Mouse (Mus musculus): Measurements from ENCODE around the gene Tspan33. TPM values are rescaled to one million over a fixed set of nuclear protein-coding genes. Genes with fewer than 3 reads are reported as not detected.

The Tspan33 gene
- polyA plus RNA-seq, 1 experiment from 2014 or later = 7.2 TPM

DNA sequence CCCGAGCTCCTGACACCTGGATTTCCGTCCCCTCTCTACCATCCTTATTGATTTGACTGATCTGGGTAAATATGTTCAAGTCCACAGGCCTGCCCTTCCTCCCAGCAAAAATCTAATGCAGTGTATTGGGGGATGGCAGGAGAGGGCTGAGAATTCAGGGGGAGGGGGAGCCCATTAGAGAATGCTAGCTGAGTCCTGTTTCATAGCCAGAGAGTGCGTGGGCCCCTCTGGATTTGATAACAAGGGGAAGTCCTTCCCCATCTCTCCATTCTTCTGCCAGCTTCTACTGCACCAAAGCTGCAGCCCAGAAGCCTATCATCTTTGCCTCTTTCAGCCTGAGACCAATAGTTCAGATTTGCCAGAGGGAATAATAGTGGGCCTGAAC is 1.3 kb downstream of the Tspan33 start:
- 47% methylated on average over 3 of the region's 3 CpGs for WGBS
- 0 out of 2 replicates have a peak, but pooled peaks cover 5% of the 10 kb centered on the region for H3K4me1 ChIP-seq (ENCODE audit: control insufficient read depth, insufficient read depth, low read length)
- no peaks in the 10 kb centered on the region for H3K36me3 ChIP-seq (ENCODE audit: control insufficient read depth, insufficient read depth, low read length)
- H3K27me3 ChIP-seq (ENCODE audit: control insufficient read depth, insufficient read depth, low read length) = peaks cover 4% of the 10 kb centered on the region; the same call in 1 of the 2 replicates
- H3K9ac ChIP-seq (replicated peaks; ENCODE audit: low read depth, low read length) = no peak overlapping the region
- no peak overlapping the region for H3K4me3 ChIP-seq (ENCODE audit: low read depth, low read length)
- no peak overlapping the region for H3K27ac ChIP-seq (ENCODE audit: low read depth, low read length)
- no peaks in the 10 kb centered on the region for H3K9me3 ChIP-seq (ENCODE audit: control insufficient read depth, low read length)
- H3K4me2 ChIP-seq (ENCODE audit: low read depth, low read length) = peak overlapping the region; percentile 100; the same call in 1 of the 2 replicates
- ATAC-seq (ENCODE audit: low read depth) = no peak

DNA sequence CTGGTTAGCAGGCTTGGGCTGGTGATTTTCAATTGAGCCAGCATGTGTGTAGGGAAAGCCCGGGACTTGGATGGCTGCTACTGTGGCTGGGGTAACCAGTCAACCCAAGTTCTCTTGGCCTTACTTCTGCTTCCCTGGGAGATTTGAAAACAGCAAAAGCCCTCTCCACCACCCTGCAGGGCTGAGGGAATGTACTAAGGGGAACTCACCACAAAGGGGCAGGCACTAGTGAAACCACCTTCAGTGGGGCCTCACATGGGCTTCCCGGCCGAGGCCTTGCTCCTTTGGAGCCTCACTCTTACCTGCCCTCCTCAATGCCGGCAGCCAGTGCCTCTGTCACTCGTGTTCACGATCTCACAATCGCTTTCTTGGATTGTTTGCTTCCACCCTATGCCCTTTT is 2.0 kb downstream of the Tspan33 start:
- Histone ChIP-seq H3K4me1 (ENCODE audit: control insufficient read depth, insufficient read depth, low read length) (0 out of 2 replicates have a peak, but pooled peaks cover 5% of the 10 kb centered on the region), H3K27ac (ENCODE audit: low read depth, low read length) (no peak overlapping the region), H3K9me3 (ENCODE audit: control insufficient read depth, low read length) (no peaks in the 10 kb centered on the region), H3K27me3 (ENCODE audit: control insufficient read depth, insufficient read depth, low read length) (peaks cover 4% of the 10 kb centered on the region; the same call in 1 of the 2 replicates), H3K36me3 (ENCODE audit: control insufficient read depth, insufficient read depth, low read length) (no peaks in the 10 kb centered on the region), H3K9ac (replicated peaks; ENCODE audit: low read depth, low read length) (no peak overlapping the region), H3K4me2 (ENCODE audit: low read depth, low read length) (no peak overlapping the region), H3K4me3 (ENCODE audit: low read depth, low read length) (no peak overlapping the region)
- no peak for ATAC-seq (ENCODE audit: low read depth)
- 79% methylated on average over 7 of the region's 7 CpGs for WGBS

DNA sequence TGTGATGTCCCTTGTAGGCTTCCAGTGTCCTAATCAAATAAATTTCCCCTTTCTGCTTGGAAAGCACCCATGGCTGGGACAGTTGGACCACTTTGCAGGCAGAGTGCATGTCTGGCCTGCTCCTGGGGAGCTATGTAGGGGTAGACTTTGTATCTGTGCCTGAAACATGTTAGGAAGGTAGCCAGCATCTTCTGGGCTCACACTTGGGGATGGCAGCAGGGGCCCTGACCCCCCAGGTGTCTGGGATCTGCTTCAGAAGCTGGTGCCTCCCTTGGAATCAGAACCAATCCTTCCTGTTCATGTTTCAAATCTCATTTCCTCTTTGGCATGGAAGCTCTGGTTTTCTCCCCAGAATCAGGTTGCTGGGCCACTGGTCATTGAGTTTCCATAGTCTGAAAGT is 3.1 kb downstream of the Tspan33 start:
- H3K4me3 ChIP-seq (ENCODE audit: low read depth, low read length) = no peak overlapping the region
- ATAC-seq (ENCODE audit: low read depth) = no peak
- H3K4me1 ChIP-seq (ENCODE audit: control insufficient read depth, insufficient read depth, low read length) = 0 out of 2 replicates have a peak, but pooled peaks cover 5% of the 10 kb centered on the region
- peaks cover 4% of the 10 kb centered on the region; the same call in 1 of the 2 replicates for H3K27me3 ChIP-seq (ENCODE audit: control insufficient read depth, insufficient read depth, low read length)
- H3K36me3 ChIP-seq (ENCODE audit: control insufficient read depth, insufficient read depth, low read length) = no peaks in the 10 kb centered on the region
- H3K9ac ChIP-seq (replicated peaks; ENCODE audit: low read depth, low read length) = no peak overlapping the region
- no peak overlapping the region for H3K27ac ChIP-seq (ENCODE audit: low read depth, low read length)
- H3K4me2 ChIP-seq (ENCODE audit: low read depth, low read length) = no peak overlapping the region
- H3K9me3 ChIP-seq (ENCODE audit: control insufficient read depth, low read length) = no peaks in the 10 kb centered on the region

DNA sequence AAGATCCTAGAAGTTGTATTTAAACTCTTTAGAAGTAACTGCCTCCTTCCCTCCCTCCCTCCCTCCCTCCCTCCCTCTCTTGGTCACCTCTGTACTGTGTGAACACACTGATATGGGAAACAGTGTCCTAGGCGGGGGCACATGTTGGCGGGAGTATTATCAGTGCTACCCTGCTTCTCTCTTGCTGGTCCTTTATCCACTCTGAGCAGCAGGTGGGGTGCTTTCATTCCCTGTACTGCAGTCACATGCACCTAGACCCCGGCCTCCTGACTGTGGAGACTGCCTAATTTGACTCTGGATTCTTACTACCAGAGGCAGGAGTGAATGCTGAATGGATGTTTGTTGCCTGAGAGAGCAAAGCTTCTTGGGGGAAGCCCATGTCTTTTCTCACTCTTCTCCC is 3.5 kb downstream of the Tspan33 start:
- H3K27me3 ChIP-seq (ENCODE audit: control insufficient read depth, insufficient read depth, low read length) = peaks cover 4% of the 10 kb centered on the region; the same call in 1 of the 2 replicates
- WGBS = 43% methylated on average over 3 of the region's 3 CpGs
- no peak for ATAC-seq (ENCODE audit: low read depth)

DNA sequence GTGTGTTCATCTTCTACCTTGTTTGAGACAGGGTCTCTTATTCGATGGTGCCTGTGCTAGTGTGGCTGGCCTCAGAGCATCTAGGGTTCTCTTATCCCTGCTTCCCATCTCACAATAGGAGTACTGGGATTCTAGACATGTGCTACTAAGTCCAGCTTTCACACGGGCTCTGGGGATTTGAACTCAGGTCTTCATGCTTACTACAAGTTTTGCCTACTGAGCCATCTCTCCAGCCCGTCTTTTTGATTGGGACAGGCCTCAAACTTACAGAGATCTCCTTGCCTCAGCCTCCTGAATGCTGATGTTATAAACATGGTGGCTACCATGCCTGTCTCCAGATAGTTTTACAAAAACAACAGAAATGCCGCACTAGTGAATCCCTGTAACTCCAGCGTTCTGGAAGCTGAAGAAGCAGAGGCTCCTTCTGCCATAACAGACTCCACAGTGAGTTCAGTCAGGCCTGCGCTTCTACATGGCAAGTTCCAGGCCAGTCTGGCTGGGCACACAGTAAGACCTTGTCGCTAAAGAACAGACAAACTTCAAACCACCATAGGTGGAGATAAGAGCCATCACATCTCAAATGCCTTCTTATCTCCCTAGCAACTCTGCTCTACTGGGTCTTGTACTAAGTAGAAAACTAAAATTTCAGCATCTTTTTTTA is 5.2 kb downstream of the Tspan33 start:
- ATAC-seq (ENCODE audit: low read depth) = no peak
- Histone ChIP-seq H3K36me3 (ENCODE audit: control insufficient read depth, insufficient read depth, low read length) (no peaks in the 10 kb centered on the region), H3K4me3 (ENCODE audit: low read depth, low read length) (no peak overlapping the region), H3K27me3 (ENCODE audit: control insufficient read depth, insufficient read depth, low read length) (no peaks in the 10 kb centered on the region), H3K27ac (ENCODE audit: low read depth, low read length) (no peak overlapping the region), H3K9me3 (ENCODE audit: control insufficient read depth, low read length) (no peaks in the 10 kb centered on the region), H3K4me2 (ENCODE audit: low read depth, low read length) (no peak overlapping the region), H3K9ac (replicated peaks; ENCODE audit: low read depth, low read length) (no peak overlapping the region), H3K4me1 (ENCODE audit: control insufficient read depth, insufficient read depth, low read length) (0 out of 2 replicates have a peak, but pooled peaks cover 5% of the 10 kb centered on the region)
- WGBS = 93% methylated on average over 7 of the region's 7 CpGs

More for the DNA sequence above, 3.5 kb downstream of the Tspan33 start:
- H3K27ac ChIP-seq (ENCODE audit: low read depth, low read length) = no peak overlapping the region
- H3K9ac ChIP-seq (replicated peaks; ENCODE audit: low read depth, low read length) = no peak overlapping the region
- 0 out of 2 replicates have a peak, but pooled peaks cover 5% of the 10 kb centered on the region for H3K4me1 ChIP-seq (ENCODE audit: control insufficient read depth, insufficient read depth, low read length)
- H3K9me3 ChIP-seq (ENCODE audit: control insufficient read depth, low read length) = no peaks in the 10 kb centered on the region
- H3K4me2 ChIP-seq (ENCODE audit: low read depth, low read length) = no peak overlapping the region
- no peaks in the 10 kb centered on the region for H3K36me3 ChIP-seq (ENCODE audit: control insufficient read depth, insufficient read depth, low read length)
- no peak overlapping the region for H3K4me3 ChIP-seq (ENCODE audit: low read depth, low read length)

DNA sequence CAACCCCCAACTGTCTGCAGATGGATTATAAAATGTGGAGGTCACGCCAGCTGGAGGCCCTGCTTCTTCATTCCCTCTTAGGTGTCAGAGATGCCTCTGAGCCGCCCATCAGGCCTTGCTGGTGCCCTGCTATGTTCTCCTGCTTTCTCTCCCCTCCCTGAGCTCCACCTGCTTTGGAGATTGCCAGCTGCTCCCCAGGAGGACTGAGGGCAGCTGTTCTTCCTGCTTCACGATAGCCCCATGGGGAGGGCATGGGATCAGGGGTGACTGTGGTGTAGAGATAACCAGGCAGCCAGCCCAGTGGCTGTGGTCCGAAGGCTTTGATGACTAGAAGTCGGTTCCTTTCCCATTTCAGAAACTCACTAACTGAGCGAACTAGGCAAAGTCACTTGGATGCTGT is 7.0 kb downstream of the Tspan33 start:
- Histone ChIP-seq H3K27ac (ENCODE audit: low read depth, low read length) (no peak overlapping the region), H3K4me2 (ENCODE audit: low read depth, low read length) (no peak overlapping the region), H3K4me3 (ENCODE audit: low read depth, low read length) (no peak overlapping the region), H3K27me3 (ENCODE audit: control insufficient read depth, insufficient read depth, low read length) (no peaks in the 10 kb centered on the region), H3K9me3 (ENCODE audit: control insufficient read depth, low read length) (no peaks in the 10 kb centered on the region), H3K9ac (replicated peaks; ENCODE audit: low read depth, low read length) (no peak overlapping the region), H3K36me3 (ENCODE audit: control insufficient read depth, insufficient read depth, low read length) (no peaks in the 10 kb centered on the region), H3K4me1 (ENCODE audit: control insufficient read depth, insufficient read depth, low read length) (no peaks in the 10 kb centered on the region)
- ATAC-seq (ENCODE audit: low read depth) = no peak
- 66% methylated on average over 6 of the region's 6 CpGs for WGBS

DNA sequence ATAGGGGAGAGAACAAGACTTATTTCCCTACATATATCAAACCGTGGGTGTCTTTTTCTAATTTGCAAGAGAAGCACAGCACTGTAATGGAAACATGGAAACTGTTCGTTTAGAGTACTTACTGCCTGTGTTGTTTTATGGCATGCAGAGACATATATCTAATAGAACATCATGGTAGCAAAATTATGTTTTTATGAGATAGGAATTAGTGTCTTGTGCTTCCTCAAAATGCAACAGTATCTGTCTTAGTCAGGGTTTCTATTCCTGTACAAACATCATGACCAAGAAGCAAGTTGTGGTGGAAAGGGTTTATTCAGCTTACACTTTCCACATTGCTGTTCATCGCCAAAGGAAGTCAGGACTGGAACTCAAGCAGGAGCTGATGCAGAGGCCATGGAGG is 8.1 kb downstream of the Tspan33 start:
- no peaks in the 10 kb centered on the region for H3K9me3 ChIP-seq (ENCODE audit: control insufficient read depth, low read length)
- H3K4me3 ChIP-seq (ENCODE audit: low read depth, low read length) = no peak overlapping the region
- H3K4me2 ChIP-seq (ENCODE audit: low read depth, low read length) = no peak overlapping the region
- no peak overlapping the region for H3K9ac ChIP-seq (replicated peaks; ENCODE audit: low read depth, low read length)
- H3K36me3 ChIP-seq (ENCODE audit: control insufficient read depth, insufficient read depth, low read length) = no peaks in the 10 kb centered on the region
- ATAC-seq (ENCODE audit: low read depth) = no peak
- WGBS = 90% methylated on average over 3 of the region's 3 CpGs
- H3K27ac ChIP-seq (ENCODE audit: low read depth, low read length) = no peak overlapping the region
- H3K27me3 ChIP-seq (ENCODE audit: control insufficient read depth, insufficient read depth, low read length) = no peaks in the 10 kb centered on the region
- no peaks in the 10 kb centered on the region for H3K4me1 ChIP-seq (ENCODE audit: control insufficient read depth, insufficient read depth, low read length)

DNA sequence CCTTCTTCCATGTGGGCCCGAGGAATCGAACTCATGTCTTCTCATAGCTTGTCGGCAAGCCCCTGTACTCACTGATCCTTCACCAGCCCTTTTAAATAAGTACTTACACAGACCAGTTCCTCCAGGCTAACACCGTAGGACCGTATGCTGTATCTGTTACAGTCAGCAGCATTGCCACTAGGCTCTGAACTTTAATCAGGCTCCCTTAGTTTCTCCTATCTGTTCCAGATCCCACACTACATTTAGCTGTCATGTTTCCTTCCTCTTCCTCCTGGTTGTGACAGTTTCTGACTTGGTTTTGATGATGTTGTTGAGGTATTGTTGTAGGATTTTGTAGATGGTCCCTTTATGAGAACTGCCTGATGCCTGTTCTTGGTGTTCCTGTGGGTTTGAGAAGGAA is 10.1 kb downstream of the Tspan33 start:
- Histone ChIP-seq H3K4me2 (ENCODE audit: low read depth, low read length) (no peak overlapping the region), H3K4me1 (ENCODE audit: control insufficient read depth, insufficient read depth, low read length) (no peaks in the 10 kb centered on the region), H3K9ac (replicated peaks; ENCODE audit: low read depth, low read length) (no peak overlapping the region), H3K9me3 (ENCODE audit: control insufficient read depth, low read length) (no peaks in the 10 kb centered on the region), H3K36me3 (ENCODE audit: control insufficient read depth, insufficient read depth, low read length) (no peaks in the 10 kb centered on the region), H3K4me3 (ENCODE audit: low read depth, low read length) (no peak overlapping the region), H3K27ac (ENCODE audit: low read depth, low read length) (no peak overlapping the region), H3K27me3 (ENCODE audit: control insufficient read depth, insufficient read depth, low read length) (no peaks in the 10 kb centered on the region)
- 88% methylated on average over 5 of the region's 5 CpGs for WGBS
- no peak for ATAC-seq (ENCODE audit: low read depth)

DNA sequence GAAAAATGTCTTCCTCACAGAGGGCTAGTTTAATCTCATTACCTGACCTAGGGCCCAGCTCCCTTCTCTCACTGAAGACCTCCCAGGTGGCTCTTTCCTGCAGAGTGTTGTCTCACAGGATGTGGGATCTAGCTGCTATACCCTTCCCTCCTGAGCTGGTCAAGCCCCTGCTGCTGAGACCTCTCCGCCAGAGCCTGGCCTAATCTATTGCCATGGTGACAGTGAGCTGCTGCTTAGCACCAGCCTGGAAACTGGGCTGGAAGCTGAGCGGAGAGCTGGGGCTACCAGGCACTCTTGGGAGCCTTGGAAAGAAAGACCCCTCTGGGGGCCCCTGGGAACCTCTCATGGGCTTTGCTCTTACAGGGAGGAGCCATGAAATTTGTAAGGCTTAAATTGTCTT is 13.9 kb downstream of the Tspan33 start:
- no peak overlapping the region for H3K4me3 ChIP-seq (ENCODE audit: low read depth, low read length)
- ATAC-seq (ENCODE audit: low read depth) = peak; percentile 71; the same call in 1 of the 2 replicates
- peak overlapping the region; percentile 44; the same call in 1 of the 2 replicates for H3K27ac ChIP-seq (ENCODE audit: low read depth, low read length)
- H3K4me2 ChIP-seq (ENCODE audit: low read depth, low read length) = no peak overlapping the region
- no peak overlapping the region for H3K9ac ChIP-seq (replicated peaks; ENCODE audit: low read depth, low read length)
- H3K9me3 ChIP-seq (ENCODE audit: control insufficient read depth, low read length) = no peaks in the 10 kb centered on the region
- WGBS = 8% methylated on average over 2 of the region's 2 CpGs
- no peaks in the 10 kb centered on the region for H3K36me3 ChIP-seq (ENCODE audit: control insufficient read depth, insufficient read depth, low read length)
- no peaks in the 10 kb centered on the region for H3K27me3 ChIP-seq (ENCODE audit: control insufficient read depth, insufficient read depth, low read length)
- no peaks in the 10 kb centered on the region for H3K4me1 ChIP-seq (ENCODE audit: control insufficient read depth, insufficient read depth, low read length)

All from neural tube, embryonic 14.5 days (tissue).